Mouse (Mus musculus): ENCODE results near the gene Ddx25.

GRCm38 (mm10) chr9:35493033-35493732 lies 65.1 kb downstream of the Ddx25 start:
- TF ChIP-seq CTCF (conservative IDR thresholded peaks at IDR 0.05; ENCODE audit: insufficient read depth, insufficient read length, low read depth, low read length) (no peak), POLR2A (IDR thresholded peaks at IDR 0.05; ENCODE audit: low read depth, low read length) (no peak)
